Mouse (Mus musculus): Measurements from ENCODE around the gene Plpp7. TPM values are rescaled to one million over a fixed set of nuclear protein-coding genes. Genes with fewer than 3 reads are reported as not detected.

The Plpp7 gene
- polyA plus RNA-seq, 1 experiment from 2014 or later = 10.3 TPM

DNA sequence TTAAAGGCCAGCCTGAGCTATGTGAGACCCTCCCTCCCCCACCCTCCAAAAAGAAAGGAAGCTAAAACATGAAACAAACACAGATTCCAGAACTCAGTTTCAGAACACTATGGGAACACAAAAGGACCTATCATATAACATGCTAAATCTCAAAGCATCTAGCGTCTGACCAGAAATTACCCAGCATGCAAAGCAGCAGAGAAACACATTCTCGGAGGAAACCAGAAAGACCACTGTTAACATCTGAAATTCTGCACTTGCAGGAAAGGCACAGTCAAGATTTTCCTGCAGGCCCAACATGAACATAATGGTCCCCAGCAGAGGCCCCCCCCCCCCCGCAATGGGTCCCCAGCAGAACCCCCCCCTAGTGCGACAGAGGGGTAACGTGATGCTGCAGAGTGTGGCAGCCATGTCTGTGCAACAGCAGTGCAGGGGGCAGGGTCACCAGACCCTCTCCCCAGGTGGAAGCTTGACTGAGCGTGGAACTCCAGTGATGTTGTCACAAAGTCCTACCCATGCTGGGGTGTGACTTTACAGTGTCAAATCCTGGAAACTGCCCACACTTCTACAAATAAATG lies 35.0 kb upstream of the Plpp7 start:
- no peaks in the 10 kb centered on the region for H3K36me3 ChIP-seq (ENCODE audit: poor library complexity, severe bottlenecking)
- no peak overlapping the region for H3K4me3 ChIP-seq
- H3K4me2 ChIP-seq = no peak overlapping the region
- no peaks in the 10 kb centered on the region for H3K4me1 ChIP-seq
- ATAC-seq = no peak
- H3K27me3 ChIP-seq = no peaks in the 10 kb centered on the region
- H3K9me3 ChIP-seq (replicated peaks) = no peaks in the 10 kb centered on the region
- H3K9ac ChIP-seq = no peak overlapping the region
- no peak overlapping the region for H3K27ac ChIP-seq
- 72% methylated on average over 6 of the region's 6 CpGs for WGBS

DNA sequence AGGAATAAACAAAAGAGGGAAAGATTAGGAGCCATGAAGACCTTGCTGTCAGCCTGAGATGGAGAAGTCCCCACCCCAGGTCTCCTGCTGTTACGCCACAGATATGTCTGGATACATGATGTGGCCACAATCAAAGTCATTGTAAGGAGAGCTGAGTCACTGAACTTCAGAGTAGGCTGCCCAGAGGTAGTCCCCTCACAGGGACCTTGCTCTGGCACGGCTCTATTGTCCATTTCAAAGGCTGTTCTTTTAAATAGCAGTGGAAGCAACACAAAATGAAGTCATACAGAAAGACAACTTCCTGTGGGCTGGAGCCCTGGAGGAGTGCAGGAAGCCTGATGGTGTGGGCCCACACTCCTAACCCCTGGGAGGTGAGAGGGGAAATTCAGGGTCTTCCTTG lies 34.1 kb upstream of the Plpp7 start:
- no peaks in the 10 kb centered on the region for H3K36me3 ChIP-seq (ENCODE audit: poor library complexity, severe bottlenecking)
- no peaks in the 10 kb centered on the region for H3K4me1 ChIP-seq
- H3K27me3 ChIP-seq = no peaks in the 10 kb centered on the region
- H3K4me3 ChIP-seq = no peak overlapping the region
- no peak overlapping the region for H3K4me2 ChIP-seq
- no peak for ATAC-seq
- no peak overlapping the region for H3K27ac ChIP-seq
- H3K9ac ChIP-seq = no peak overlapping the region
- no peaks in the 10 kb centered on the region for H3K9me3 ChIP-seq (replicated peaks)
- 65% methylated on average over 2 of the region's 2 CpGs for WGBS

DNA sequence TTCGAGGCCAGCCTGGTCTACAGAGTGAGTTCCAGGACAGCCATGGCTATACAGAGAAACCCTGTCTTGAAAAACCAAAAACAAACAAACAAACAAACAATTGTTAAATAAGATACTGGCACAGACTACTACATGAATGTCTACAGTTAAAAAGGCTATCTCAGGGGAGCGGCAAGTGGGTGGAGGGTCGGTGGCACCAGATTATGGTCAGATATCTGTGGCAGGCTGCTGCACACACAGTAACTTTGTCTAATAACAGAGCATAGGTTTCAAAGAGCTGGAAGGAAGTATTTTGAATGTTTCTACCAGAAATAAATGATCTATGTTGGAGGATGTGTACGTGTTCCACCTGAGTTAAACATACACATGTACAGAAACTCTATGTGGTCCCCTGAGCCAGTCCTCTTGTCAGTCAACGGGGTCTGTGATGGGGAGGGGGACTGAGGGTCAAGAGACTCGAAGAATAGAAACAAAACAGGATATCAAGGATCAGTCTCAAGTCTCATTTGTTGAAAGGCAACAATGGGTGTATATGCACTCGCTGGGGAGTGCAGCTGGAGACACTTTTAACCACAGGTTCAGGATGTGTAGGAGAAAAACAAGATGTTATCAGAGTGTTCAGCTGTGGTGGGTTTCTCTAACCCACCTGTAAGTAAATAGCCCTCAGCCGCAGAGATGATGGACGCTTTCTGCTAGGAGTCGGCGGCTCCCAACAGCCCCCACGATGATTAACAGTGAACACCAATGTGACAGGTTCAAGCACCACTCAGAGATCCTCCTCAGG lies 33.4 kb upstream of the Plpp7 start:
- 81% methylated on average over 12 of the region's 12 CpGs for WGBS
- Histone ChIP-seq H3K27ac (no peak overlapping the region), H3K9ac (no peak overlapping the region), H3K9me3 (replicated peaks) (no peaks in the 10 kb centered on the region), H3K4me2 (no peak overlapping the region), H3K4me3 (no peak overlapping the region), H3K36me3 (ENCODE audit: poor library complexity, severe bottlenecking) (no peaks in the 10 kb centered on the region), H3K27me3 (no peaks in the 10 kb centered on the region), H3K4me1 (no peaks in the 10 kb centered on the region)
- ATAC-seq = no peak

DNA sequence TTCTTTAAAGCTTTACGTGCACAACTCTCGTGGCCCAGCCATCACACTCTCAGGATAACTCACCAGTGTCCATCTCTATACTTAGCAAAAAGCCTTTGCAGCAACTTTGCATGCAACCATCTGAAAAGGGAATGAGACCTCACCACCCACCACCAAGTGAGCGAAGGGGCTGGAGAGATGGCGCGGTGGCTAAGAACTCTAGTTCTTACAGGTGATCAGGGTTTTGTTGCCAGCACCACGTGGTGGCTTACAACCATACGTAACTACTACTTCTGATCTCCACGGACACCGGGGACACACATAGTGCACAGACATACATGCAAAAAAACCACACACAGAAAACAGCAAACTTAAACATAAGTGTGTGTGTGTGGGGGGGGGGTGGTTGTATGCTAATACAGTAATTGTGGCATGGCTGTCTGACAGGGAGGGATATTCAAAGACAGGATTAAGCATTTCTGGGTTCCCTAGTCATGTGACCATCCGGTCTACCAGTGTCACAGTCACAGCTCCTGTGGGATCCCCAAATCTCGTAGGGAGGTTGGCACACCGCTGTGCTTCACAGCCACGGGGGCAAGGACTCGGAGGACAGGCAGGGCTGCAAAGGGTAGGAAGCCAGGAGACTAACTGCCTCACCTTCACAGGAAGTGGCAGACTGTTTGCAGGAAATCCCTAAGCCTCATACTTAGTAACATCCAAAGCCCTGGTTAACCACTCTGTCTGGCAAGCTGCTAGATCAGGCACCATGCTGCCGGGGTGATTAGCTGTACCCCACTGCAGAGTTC lies 32.5 kb upstream of the Plpp7 start:
- no peak overlapping the region for H3K27ac ChIP-seq
- H3K36me3 ChIP-seq (ENCODE audit: poor library complexity, severe bottlenecking) = no peaks in the 10 kb centered on the region
- 88% methylated on average over 15 of the region's 15 CpGs for WGBS
- H3K9me3 ChIP-seq (replicated peaks) = no peaks in the 10 kb centered on the region
- H3K4me3 ChIP-seq = no peak overlapping the region
- H3K4me2 ChIP-seq = no peak overlapping the region
- no peak overlapping the region for H3K9ac ChIP-seq
- no peaks in the 10 kb centered on the region for H3K4me1 ChIP-seq
- H3K27me3 ChIP-seq = no peaks in the 10 kb centered on the region
- ATAC-seq = no peak

DNA sequence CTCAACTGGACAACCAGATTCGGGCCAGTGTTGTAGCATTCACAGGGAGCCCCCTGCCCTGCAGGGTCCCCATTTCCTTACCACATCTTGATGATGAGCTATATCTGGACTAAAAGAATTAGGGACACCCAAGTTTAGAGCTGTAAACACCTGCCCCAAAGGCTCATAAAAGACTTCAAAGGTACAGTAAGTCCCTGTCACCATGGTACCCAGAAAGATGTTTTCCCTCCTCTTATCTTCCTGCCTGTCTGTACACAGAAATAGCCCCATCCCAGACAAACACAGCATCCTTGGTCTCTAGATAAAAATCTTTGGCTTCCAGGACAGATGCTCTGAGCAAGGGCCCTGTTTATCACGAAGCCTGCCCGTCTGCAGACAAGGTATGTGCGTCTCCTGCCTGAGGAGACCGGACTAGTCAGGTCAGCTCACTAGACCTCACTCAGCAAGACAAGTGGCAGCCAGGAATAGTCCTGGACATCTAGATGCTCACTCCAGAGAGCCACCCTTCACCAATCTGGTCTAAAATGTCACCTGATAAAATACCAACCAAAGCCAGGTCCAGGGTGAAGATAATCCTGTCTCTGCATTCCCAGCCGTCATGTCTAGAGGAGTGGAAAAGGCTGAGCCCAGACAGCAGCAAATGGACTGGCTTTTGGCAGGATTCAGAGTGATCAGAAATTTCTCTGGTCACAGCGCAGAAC lies 31.7 kb upstream of the Plpp7 start:
- no peak overlapping the region for H3K4me3 ChIP-seq
- H3K9me3 ChIP-seq (replicated peaks) = no peaks in the 10 kb centered on the region
- no peak overlapping the region for H3K4me2 ChIP-seq
- no peaks in the 10 kb centered on the region for H3K36me3 ChIP-seq (ENCODE audit: poor library complexity, severe bottlenecking)
- H3K27me3 ChIP-seq = 0 out of 2 replicates have a peak, but pooled peaks cover 4% of the 10 kb centered on the region
- no peak for ATAC-seq
- H3K9ac ChIP-seq = no peak overlapping the region
- no peaks in the 10 kb centered on the region for H3K4me1 ChIP-seq
- 90% methylated on average over 7 of the region's 7 CpGs for WGBS
- no peak overlapping the region for H3K27ac ChIP-seq

DNA sequence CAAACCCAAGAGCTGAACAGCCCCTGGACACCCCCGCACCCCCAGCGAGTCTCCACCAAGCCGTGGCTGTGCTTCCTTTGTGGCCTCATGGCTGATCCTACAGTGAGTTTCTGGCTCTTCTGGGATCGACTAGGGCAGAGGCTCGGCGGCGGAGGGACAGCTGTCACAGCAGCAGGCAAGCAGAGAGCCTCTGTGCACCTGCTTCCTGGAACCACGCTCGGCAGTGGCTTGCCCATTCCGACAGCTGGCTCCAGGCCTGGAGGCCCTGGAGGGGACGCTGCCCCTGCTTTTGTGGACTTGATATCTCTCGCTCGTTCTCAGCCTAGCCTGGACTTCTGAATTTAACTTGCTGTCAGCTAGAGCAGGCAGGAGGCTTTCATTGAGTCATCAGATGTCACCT lies 30.4 kb upstream of the Plpp7 start:
- Histone ChIP-seq H3K4me1 (no peaks in the 10 kb centered on the region), H3K4me3 (no peak overlapping the region), H3K9ac (no peak overlapping the region), H3K9me3 (replicated peaks) (no peaks in the 10 kb centered on the region), H3K36me3 (ENCODE audit: poor library complexity, severe bottlenecking) (no peaks in the 10 kb centered on the region), H3K4me2 (no peak overlapping the region), H3K27ac (no peak overlapping the region), H3K27me3 (0 out of 2 replicates have a peak, but pooled peaks cover 4% of the 10 kb centered on the region)
- 69% methylated on average over 13 of the region's 13 CpGs for WGBS
- no peak for ATAC-seq

DNA sequence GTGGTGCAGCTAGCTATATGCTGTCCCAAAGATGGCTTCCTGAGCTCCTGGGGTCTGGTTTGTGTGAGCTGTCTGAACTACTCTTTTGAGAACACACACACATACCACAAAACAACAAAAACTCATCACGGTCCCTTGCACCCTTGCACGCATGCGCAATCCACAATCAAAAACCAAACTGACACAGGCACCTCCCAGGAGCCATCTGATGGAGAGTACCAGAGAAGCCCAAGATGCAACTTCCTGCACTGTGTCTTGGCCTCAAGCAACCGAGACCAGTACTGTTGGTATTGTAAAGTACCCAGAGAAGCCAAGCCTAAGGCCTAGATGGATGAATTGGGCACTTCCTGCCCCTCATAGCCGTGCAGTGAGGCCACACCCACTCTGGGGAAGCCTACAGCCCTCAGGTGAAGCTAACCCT lies 29.9 kb upstream of the Plpp7 start:
- 88% methylated on average over 5 of the region's 5 CpGs for WGBS
- Histone ChIP-seq H3K27me3 (0 out of 2 replicates have a peak, but pooled peaks cover 4% of the 10 kb centered on the region), H3K4me2 (no peak overlapping the region), H3K27ac (no peak overlapping the region), H3K9me3 (replicated peaks) (no peaks in the 10 kb centered on the region), H3K4me1 (no peaks in the 10 kb centered on the region), H3K36me3 (ENCODE audit: poor library complexity, severe bottlenecking) (no peaks in the 10 kb centered on the region), H3K9ac (no peak overlapping the region), H3K4me3 (no peak overlapping the region)
- ATAC-seq = no peak

DNA sequence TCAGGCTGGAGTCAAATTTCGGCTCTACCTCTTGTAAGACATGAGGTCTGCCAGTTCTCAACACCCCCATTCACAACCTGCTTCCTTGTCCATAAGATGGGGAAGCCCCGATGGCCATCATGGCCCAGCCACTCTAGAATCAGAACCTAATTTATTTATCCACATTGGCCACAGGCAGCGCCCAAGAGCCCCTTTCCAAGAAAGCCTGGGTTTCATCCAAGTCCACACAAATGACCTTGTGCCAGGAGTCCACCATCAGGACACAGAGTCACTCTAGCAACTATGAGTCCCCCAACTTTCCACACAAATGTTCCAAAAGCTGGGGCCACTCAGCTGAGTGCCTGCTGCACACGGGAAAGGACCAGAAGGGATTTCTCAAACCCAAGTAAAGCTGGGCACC lies 29.3 kb upstream of the Plpp7 start:
- H3K9me3 ChIP-seq (replicated peaks) = no peaks in the 10 kb centered on the region
- 86% methylated on average over 4 of the region's 4 CpGs for WGBS
- H3K4me1 ChIP-seq = no peaks in the 10 kb centered on the region
- H3K27ac ChIP-seq = no peak overlapping the region
- no peak for ATAC-seq
- 0 out of 2 replicates have a peak, but pooled peaks cover 4% of the 10 kb centered on the region for H3K27me3 ChIP-seq
- H3K36me3 ChIP-seq (ENCODE audit: poor library complexity, severe bottlenecking) = no peaks in the 10 kb centered on the region
- no peak overlapping the region for H3K4me2 ChIP-seq
- no peak overlapping the region for H3K9ac ChIP-seq
- H3K4me3 ChIP-seq = no peak overlapping the region

DNA sequence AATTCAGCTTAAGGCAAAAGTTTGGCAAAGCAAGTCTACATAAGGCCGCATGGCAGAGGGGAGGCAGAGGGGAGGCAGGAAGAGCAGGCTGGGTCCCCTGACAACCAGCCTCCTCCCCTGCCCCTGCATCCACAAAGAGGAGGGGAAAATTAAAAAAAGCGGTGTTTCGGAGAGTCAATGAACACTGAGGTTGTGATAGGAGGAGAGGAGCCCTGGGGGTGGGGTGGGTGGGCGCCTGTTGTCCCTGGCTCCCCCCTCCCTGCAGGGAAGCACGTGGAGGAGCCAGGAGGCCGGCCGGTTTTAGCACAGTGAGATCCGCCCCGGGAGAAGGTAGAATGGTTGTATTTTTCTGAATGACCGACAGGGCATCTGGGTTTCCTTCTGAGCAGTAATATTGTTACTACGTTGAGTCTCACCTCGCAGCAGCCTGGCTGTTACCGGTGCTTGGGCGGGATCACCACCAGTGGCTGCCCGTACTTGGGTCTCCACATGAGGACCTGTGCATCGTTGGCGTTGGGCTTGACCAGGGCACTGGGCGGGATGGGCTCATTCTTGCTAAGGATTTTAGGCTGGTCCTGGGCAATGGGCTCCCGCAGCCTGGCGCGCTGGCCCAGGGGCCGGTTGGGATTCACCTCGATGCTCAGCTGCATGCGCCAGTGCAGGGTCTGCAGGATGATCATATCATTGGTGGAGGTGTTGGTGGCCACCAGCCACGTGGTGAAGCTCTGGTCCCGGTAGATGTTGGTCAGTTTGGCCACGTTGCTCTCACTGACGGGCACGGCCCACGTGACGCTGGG lies 26.3 kb upstream of the Plpp7 start:
- Histone ChIP-seq H3K27ac (no peak overlapping the region), H3K9me3 (replicated peaks) (no peaks in the 10 kb centered on the region), H3K36me3 (ENCODE audit: poor library complexity, severe bottlenecking) (no peaks in the 10 kb centered on the region), H3K4me2 (no peak overlapping the region), H3K9ac (no peak overlapping the region), H3K4me1 (no peaks in the 10 kb centered on the region), H3K27me3 (0 out of 2 replicates have a peak, but pooled peaks cover 4% of the 10 kb centered on the region), H3K4me3 (no peak overlapping the region)
- WGBS = 55% methylated on average over 31 of the region's 31 CpGs
- ATAC-seq = no peak

DNA sequence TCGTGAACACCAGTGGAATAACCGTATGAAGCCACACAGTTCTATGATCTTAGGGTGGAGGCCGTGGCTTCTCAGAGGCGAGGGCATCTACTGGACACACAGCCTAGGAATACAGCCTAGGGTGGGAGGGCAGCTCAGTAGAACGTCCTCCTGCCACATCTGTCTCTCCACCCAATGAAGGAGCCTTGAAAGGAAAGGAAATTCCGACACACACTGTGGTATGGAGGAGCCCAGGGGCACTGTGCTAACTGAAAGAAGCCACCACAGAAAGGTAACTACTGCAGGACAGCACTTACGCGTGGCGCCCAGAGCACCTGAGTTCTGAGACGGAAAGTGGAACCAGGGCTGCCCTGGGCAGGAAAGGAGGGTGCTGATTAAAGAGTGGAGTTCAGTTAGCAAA lies 24.6 kb upstream of the Plpp7 start:
- H3K9me3 ChIP-seq (replicated peaks) = no peaks in the 10 kb centered on the region
- ATAC-seq = no peak
- 0 out of 2 replicates have a peak, but pooled peaks cover 4% of the 10 kb centered on the region for H3K27me3 ChIP-seq
- no peaks in the 10 kb centered on the region for H3K4me1 ChIP-seq
- WGBS = 94% methylated on average over 10 of the region's 10 CpGs
- no peaks in the 10 kb centered on the region for H3K36me3 ChIP-seq (ENCODE audit: poor library complexity, severe bottlenecking)
- H3K4me3 ChIP-seq = no peak overlapping the region
- no peak overlapping the region for H3K27ac ChIP-seq
- no peak overlapping the region for H3K9ac ChIP-seq
- no peak overlapping the region for H3K4me2 ChIP-seq

DNA sequence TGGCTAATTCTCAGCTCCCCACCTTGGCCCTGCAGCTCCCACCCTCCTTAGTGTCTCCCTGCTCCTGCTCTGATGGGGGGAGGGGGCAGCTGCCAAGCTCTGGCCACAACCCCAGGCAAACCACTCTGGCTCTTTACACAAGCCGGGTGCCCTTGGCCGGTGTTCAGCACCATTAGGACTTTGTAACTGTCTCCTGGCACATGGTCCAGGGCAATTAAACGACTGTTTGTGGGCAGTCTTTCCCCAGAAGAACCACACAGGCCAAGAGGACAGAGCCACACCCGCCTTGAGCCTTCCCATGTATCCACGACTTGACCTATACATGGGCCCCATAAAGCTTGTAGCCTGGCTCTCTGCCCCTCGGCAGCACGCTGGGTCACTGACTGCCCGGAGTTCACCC lies 20.9 kb upstream of the Plpp7 start:
- H3K36me3 ChIP-seq (ENCODE audit: poor library complexity, severe bottlenecking) = no peaks in the 10 kb centered on the region
- H3K4me1 ChIP-seq = no peaks in the 10 kb centered on the region
- no peaks in the 10 kb centered on the region for H3K27me3 ChIP-seq
- no peak for ATAC-seq
- no peak overlapping the region for H3K9ac ChIP-seq
- WGBS = 70% methylated on average over 8 of the region's 8 CpGs
- H3K27ac ChIP-seq = no peak overlapping the region
- H3K4me2 ChIP-seq = no peak overlapping the region
- H3K4me3 ChIP-seq = no peak overlapping the region
- no peaks in the 10 kb centered on the region for H3K9me3 ChIP-seq (replicated peaks)

Data from forebrain, embryonic 13.5 days (tissue).